Mouse (Mus musculus) limb, embryonic 11.5 days (tissue): ENCODE measurements around the gene Parp16. TPM values are rescaled to one million over a fixed set of nuclear protein-coding genes. Genes with fewer than 3 reads are reported as not detected.
"Not testable (repeated sequence)": the region's sequence is repeated elsewhere in the genome, so short reads cannot be mapped to it uniquely, and the experiment has no call there.

Experiments
- ATAC-seq: fragments of 200-750 bp; cut with Nextera tagmentation; 2 replicates; pipeline ENCODE4 v1.8.0; 2017; ENCODE audit warnings: low read depth; ENCODE audit not compliant: insufficient number of reproducible peaks, low FRiP score, low TSS enrichment
- DNase-seq: peaks from one replicate; pipeline ENCODE4 v3.0.0-alpha.2; 2015; ENCODE audit warnings: low spot score
- H3K27ac ChIP-seq: fragments of 300-500 bp; sonication (generic); replicated peaks from 2 replicates; pipeline ENCODE4 v1.5.1; 2014; ENCODE audit warnings: low read depth, mild to moderate bottlenecking, low read length
- H3K27me3 ChIP-seq: fragments of 300-500 bp; sonication (generic); 2 replicates; pipeline ENCODE4 v1.6.1; 2014; ENCODE audit warnings: mild to moderate bottlenecking, low read length, mixed read lengths; ENCODE audit not compliant: control insufficient read depth, insufficient read depth
- H3K36me3 ChIP-seq: fragments of 300-500 bp; sonication (generic); 2 replicates; pipeline ENCODE4 v1.6.1; 2014; ENCODE audit warnings: mild to moderate bottlenecking, low read length, moderate library complexity, mixed read lengths; ENCODE audit not compliant: control insufficient read depth, insufficient read depth
- H3K4me1 ChIP-seq: fragments of 300-500 bp; sonication (generic); 2 replicates; pipeline ENCODE4 v1.6.1; 2014; ENCODE audit warnings: low read length, mixed read lengths; ENCODE audit not compliant: control insufficient read depth, insufficient read depth
- H3K4me2 ChIP-seq: fragments of 300-500 bp; sonication (generic); 2 replicates; pipeline ENCODE4 v1.6.1; 2014; ENCODE audit warnings: low read depth, mild to moderate bottlenecking, moderate library complexity; ENCODE audit not compliant: severe bottlenecking
- H3K4me3 ChIP-seq: fragments of 300-500 bp; sonication (generic); 2 replicates; pipeline ENCODE4 v1.5.1; 2014; ENCODE audit warnings: low read depth, low read length
- H3K9ac ChIP-seq: fragments of 300-500 bp; sonication (generic); 2 replicates; pipeline ENCODE4 v1.6.1; 2014; ENCODE audit warnings: mild to moderate bottlenecking, low read length
- H3K9me3 ChIP-seq: fragments of 300-500 bp; sonication (generic); 2 replicates; pipeline ENCODE4 v1.6.1; 2016; ENCODE audit warnings: low read length; ENCODE audit not compliant: control insufficient read depth
- WGBS: fragments of 180-500 bp; shearing (Covaris S2); extraction: QIAGEN DNeasy Blood & Tissue Kit; methylation state at CpG from one replicate; pipeline ENCODE4 v1.1.7; 2014; 5-methylcytosine and 5-hydroxymethylcytosine counted together
- polyA plus RNA-seq: library from polyadenylated mRNA; unstranded; fragments of >200 nt; fragmentation: Nextera tagmentation; extraction: Ambion mirVana; gene quantifications from 2 replicates; pipeline ENCODE4 v1.2.1, GENCODE M21; 2014

The Parp16 gene
- polyA plus RNA-seq, 1 experiment from 2014 or later = 7.2 TPM

DNA sequence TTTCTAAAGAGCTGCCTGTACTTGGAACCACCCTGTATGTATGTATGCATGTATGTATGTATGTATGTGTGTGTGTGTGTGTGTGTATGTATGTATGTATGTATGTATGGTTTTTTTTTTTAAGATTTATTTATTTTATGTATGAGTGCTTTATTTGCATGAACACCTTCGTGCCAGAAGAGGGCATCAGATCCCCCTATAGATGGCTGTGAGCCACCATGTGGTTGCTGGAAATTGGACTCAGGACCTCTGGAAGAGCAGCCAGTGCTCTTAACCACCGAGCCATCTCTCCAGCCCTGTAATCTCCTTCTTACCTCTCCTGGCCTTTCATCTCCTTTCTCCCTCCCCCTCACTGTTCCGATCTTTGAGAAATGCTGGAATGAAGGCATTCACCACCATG lies 25.2 kb downstream of the Parp16 start:
- 41% methylated on average over 3 of the region's 3 CpGs for WGBS
- H3K4me3 ChIP-seq, H3K36me3 ChIP-seq, H3K4me1 ChIP-seq, H3K9ac ChIP-seq, ATAC-seq, H3K4me2 ChIP-seq, DNase-seq, H3K27me3 ChIP-seq, H3K9me3 ChIP-seq, H3K27ac ChIP-seq: not testable (repeated sequence)

DNA sequence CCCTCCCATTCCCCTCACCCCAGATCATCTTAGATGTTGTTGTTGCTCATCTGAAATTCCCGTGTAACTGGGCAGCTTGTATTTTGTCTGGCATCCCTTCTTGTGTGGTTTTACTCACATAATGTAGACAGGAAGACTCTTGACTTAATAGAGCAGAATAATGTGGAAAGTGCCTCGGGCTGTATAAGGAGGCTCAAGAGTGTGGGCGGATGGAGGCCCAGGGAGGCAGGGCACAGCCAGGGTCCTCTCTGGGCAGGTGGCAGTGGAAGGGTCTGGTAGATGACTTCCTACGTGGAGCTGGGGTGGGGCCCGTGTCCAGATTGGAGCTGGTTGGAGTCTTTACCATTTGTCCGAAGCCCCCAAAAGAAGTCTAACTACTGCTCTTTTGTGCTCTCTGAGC lies 28.8 kb downstream of the Parp16 start:
- Histone ChIP-seq H3K27ac (no peak overlapping the region), H3K4me3 (no peak overlapping the region), H3K9me3 (no peaks in the 10 kb centered on the region), H3K36me3 (no peaks in the 10 kb centered on the region; the same call in 1 of the 2 replicates), H3K4me2 (no peak overlapping the region), H3K9ac (no peak overlapping the region), H3K4me1 (no peaks in the 10 kb centered on the region), H3K27me3 (no peaks in the 10 kb centered on the region)
- ATAC-seq = no peak
- DNase-seq = no peak
- 84% methylated on average over 6 of the region's 6 CpGs for WGBS

DNA sequence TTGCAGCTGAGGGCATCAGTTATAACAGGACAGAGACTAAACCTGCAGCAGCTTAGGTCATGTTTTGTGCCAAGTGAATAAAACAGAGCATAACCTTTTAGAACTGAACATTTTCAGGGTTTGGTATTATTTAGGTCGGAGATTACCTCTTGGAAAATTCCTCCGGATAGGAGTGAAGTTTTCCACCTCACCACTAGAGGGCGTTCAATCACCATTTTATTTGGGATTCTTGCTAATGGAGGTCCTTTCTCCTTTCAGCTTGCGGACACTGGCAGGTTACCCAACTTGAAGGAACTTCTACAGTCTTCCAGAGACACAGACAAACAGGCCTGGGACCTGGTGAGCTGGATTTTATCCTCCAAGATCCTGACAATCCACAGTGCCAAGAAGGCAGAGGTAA lies 30.6 kb downstream of the Parp16 start:
- no peak overlapping the region for H3K27ac ChIP-seq
- H3K4me2 ChIP-seq = no peak overlapping the region
- 34% methylated on average over 4 of the region's 4 CpGs for WGBS
- H3K36me3 ChIP-seq = no peaks in the 10 kb centered on the region; the same call in 1 of the 2 replicates
- no peak overlapping the region for H3K9ac ChIP-seq
- no peaks in the 10 kb centered on the region for H3K4me1 ChIP-seq
- ATAC-seq = no peak
- no peaks in the 10 kb centered on the region for H3K9me3 ChIP-seq
- DNase-seq = no peak
- no peak overlapping the region for H3K4me3 ChIP-seq
- no peaks in the 10 kb centered on the region for H3K27me3 ChIP-seq

DNA sequence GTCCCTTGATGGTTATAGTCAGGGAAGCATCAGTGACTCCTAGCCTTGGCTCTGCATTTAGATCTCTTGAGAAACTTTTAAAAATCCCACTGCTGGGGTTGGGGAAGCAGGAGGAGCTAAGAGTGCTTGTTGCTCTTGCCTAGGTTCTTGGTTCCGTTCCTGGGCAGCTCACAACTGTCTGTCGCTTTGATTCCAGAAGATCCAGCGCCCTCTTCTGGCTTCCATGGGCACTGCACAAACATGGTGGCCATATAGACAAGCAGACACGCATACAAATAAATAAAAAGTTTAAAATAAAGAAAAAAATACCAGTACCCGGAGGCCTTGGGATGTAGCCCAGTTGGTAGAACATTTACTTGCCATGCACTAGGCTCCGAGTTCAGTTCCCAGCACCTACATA lies 35.1 kb downstream of the Parp16 start:
- Histone ChIP-seq H3K27me3 (no peaks in the 10 kb centered on the region), H3K36me3 (no peaks in the 10 kb centered on the region; the same call in 1 of the 2 replicates), H3K4me2 (no peak overlapping the region), H3K9ac (no peak overlapping the region), H3K4me3 (no peak overlapping the region), H3K27ac (no peak overlapping the region), H3K4me1 (no peaks in the 10 kb centered on the region), H3K9me3 (no peaks in the 10 kb centered on the region)
- DNase-seq (no peak), ATAC-seq (no peak)
- 77% methylated on average over 6 of the region's 6 CpGs for WGBS

DNA sequence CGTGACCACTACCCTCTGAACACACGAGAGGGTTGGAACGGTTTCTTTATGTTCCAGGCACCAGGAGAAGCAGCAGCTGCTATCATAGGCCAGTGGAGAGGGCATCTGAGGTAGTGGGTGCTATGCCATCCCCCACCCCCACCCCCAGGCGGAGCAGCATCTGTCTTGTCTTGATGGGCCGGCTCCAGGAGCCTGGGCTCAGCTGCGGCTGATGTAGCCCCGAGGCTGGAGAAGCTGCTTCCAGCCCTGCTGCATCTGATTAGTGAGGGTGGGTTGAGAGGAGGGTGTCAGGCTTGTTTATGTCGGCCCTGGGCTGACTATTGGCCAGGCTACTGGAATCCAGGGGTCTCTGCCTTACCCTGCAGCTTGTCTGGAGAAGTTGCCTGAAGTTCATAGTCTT lies 36.1 kb downstream of the Parp16 start:
- DNase-seq (no peak), ATAC-seq (no peak)
- no peak overlapping the region for H3K27ac ChIP-seq
- H3K9me3 ChIP-seq = no peaks in the 10 kb centered on the region
- H3K27me3 ChIP-seq = no peaks in the 10 kb centered on the region
- 41% methylated on average over 8 of the region's 8 CpGs for WGBS
- H3K4me1 ChIP-seq = no peaks in the 10 kb centered on the region
- no peak overlapping the region for H3K4me2 ChIP-seq
- H3K36me3 ChIP-seq = no peaks in the 10 kb centered on the region; the same call in 1 of the 2 replicates
- no peak overlapping the region for H3K9ac ChIP-seq
- no peak overlapping the region for H3K4me3 ChIP-seq

DNA sequence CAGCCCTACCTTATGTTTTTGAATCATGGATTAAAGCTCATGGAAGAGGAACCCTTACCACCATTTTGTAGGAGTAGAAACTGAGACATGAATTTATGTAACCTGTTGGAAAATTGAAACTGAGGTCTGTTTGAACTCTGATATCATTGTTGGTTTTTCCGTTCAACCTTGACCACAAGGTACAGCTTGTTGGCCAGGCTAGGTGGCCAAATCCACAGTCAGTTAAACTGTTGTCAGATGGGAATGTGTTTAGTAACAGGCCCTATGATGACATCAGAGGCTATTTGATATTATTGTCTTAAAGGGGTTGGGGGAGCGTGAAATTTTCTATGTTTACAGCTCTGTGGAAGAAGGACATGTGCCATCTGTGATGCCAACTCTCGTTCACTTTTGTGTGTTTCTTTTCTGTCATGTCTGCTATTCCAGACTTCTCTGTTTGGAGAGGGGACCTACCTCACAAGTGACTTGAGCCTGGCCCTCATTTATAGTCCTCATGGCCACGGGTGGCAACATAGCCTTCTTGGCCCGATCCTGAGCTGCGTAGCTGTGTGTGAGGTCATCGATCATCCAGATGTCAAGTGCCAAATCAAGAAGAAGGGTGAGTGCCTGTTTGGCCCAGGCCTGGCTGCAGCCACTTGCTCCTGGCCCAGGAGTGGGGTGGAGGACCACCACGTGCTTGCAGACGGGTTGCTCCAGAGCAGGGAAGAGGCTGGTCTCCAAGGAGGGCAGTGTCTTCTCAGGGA lies 38.3 kb downstream of the Parp16 start:
- DNase-seq (no peak), ATAC-seq (no peak)
- no peak overlapping the region for H3K9ac ChIP-seq
- H3K4me2 ChIP-seq = no peak overlapping the region
- H3K4me3 ChIP-seq = no peak overlapping the region
- H3K36me3 ChIP-seq = no peaks in the 10 kb centered on the region; the same call in 1 of the 2 replicates
- H3K27ac ChIP-seq = no peak overlapping the region
- H3K9me3 ChIP-seq = no peaks in the 10 kb centered on the region
- 89% methylated on average over 9 of the region's 9 CpGs for WGBS
- H3K4me1 ChIP-seq = 0 out of 2 replicates have a peak, but pooled peaks cover 6% of the 10 kb centered on the region
- H3K27me3 ChIP-seq = no peaks in the 10 kb centered on the region

DNA sequence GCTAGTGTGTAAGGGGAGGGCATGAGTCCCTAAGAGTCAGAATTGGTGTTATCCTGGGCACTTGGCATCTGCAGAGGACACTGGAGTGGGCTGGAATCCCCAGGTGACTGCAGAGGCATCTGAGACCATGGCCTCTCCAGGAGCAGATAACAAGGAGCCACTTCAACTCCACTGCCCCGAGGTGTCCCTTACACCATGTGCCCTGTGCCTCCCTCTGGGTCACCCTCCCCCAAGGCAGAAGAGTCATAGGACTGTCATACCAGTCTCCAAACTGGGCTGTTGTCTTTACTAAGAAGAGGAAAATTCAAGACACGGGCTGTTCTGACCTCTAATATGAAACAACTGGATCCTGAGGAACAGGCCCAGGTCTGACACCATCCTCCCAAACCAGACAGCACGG lies 39.6 kb downstream of the Parp16 start:
- WGBS = 90% methylated on average over 3 of the region's 3 CpGs
- no peak for ATAC-seq
- Histone ChIP-seq H3K4me2 (no peak overlapping the region), H3K27ac (no peak overlapping the region), H3K4me3 (no peak overlapping the region), H3K36me3 (no peaks in the 10 kb centered on the region; the same call in 1 of the 2 replicates), H3K27me3 (no peaks in the 10 kb centered on the region), H3K9ac (no peak overlapping the region), H3K9me3 (no peaks in the 10 kb centered on the region), H3K4me1 (peaks cover 9% of the 10 kb centered on the region; the same call in 1 of the 2 replicates)
- DNase-seq = no peak

DNA sequence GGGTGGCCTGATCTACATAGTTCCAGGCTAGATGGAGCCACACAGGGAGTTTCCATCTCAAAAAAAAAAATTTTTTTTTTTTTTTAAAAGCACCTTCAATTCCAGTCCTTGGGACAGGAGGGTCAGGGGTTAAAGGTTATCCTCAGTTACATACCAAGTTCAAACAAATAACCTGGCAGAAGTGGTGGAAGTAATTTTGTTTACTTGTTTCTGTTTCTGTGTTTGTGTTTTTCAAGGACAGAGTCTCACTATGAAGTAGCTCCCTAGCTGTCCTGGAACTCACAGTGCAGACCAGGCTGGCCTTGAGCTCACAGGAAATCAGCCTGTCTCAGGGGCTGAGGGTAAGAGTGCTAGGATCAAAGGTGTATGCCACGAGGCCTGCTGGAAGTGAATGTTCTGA lies 40.4 kb downstream of the Parp16 start:
- no peak for DNase-seq
- H3K4me3 ChIP-seq = no peak overlapping the region
- H3K4me2 ChIP-seq = no peak overlapping the region
- no peak overlapping the region for H3K9ac ChIP-seq
- H3K27ac ChIP-seq = no peak overlapping the region
- H3K36me3 ChIP-seq = no peaks in the 10 kb centered on the region; the same call in 1 of the 2 replicates
- H3K4me1 ChIP-seq = peaks cover 9% of the 10 kb centered on the region; the same call in 1 of the 2 replicates
- no peak for ATAC-seq
- 21% methylated on average over 1 of the region's 1 CpGs for WGBS
- no peaks in the 10 kb centered on the region for H3K9me3 ChIP-seq
- H3K27me3 ChIP-seq = no peaks in the 10 kb centered on the region

DNA sequence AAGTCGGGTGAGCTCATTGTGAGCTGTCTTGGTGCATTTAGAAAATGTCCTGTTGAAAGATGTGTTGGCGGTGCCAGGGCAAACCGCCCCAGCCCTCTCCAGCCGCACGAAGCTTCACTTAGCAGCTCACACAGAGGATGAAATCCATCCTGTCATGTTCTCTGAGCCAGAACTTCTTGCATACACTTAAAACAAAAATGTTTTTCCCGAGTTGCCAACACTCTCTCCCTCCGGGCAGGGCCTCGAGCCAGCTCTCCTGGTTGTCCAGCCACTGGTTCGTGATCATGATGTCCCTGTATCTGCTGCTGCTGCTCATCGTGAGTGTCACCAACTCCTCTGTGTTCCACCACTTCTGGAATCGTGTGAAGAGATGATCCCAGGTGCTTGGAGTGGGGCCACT lies 42.5 kb downstream of the Parp16 start:
- ATAC-seq = no peak
- H3K27ac ChIP-seq = no peak overlapping the region
- no peak for DNase-seq
- H3K4me1 ChIP-seq = peaks cover 9% of the 10 kb centered on the region; the same call in 1 of the 2 replicates
- H3K36me3 ChIP-seq = no peaks in the 10 kb centered on the region
- WGBS = 79% methylated on average over 11 of the region's 11 CpGs
- H3K27me3 ChIP-seq = no peaks in the 10 kb centered on the region
- no peak overlapping the region for H3K4me2 ChIP-seq
- no peak overlapping the region for H3K4me3 ChIP-seq
- no peaks in the 10 kb centered on the region for H3K9me3 ChIP-seq
- H3K9ac ChIP-seq = no peak overlapping the region
